Mouse (Mus musculus): ENCODE results near the gene Nek6.

GRCm38 (mm10) chr2:38594874-38595273 lies 83.4 kb downstream of the Nek6 start:
- no peak for TF ChIP-seq CTCF (IDR thresholded peaks at IDR 0.05; ENCODE audit: borderline replicate concordance, control insufficient read depth, extremely low read depth, insufficient read depth, low read length, poor library complexity)
- TF ChIP-seq POLR2A (IDR thresholded peaks at IDR 0.05; ENCODE audit: control insufficient read depth, extremely low read depth, insufficient read depth, low read length, poor library complexity): no peak

Data from thymus, adult 2 months (tissue).